Mouse (Mus musculus) embryonic facial prominence, embryonic 10.5 days (tissue): ENCODE results near the gene Rapgef1. TPM values are rescaled to one million over a fixed set of nuclear protein-coding genes. Genes with fewer than 3 reads are reported as not detected.
"Not testable (repeated sequence)": the region's sequence is repeated elsewhere in the genome, so short reads cannot be mapped to it uniquely, and the experiment has no call there.

Source experiments
- DNase-seq: peaks from one replicate; pipeline ENCODE4 v3.0.0-alpha.2; 2017; ENCODE audit warnings: low spot score
- H3K27ac ChIP-seq: fragments of 300-500 bp; sonication (generic); replicated peaks from 2 replicates; pipeline ENCODE4 v1.5.1; 2016; ENCODE audit warnings: mild to moderate bottlenecking
- H3K27me3 ChIP-seq: fragments of 300-500 bp; sonication (generic); replicated peaks from 2 replicates; pipeline ENCODE4 v1.6.1; 2016; ENCODE audit warnings: low read depth, mild to moderate bottlenecking; ENCODE audit not compliant: poor library complexity, severe bottlenecking
- H3K36me3 ChIP-seq: fragments of 300-500 bp; sonication (generic); replicated peaks from 2 replicates; pipeline ENCODE4 v1.6.1; 2016; ENCODE audit warnings: mild to moderate bottlenecking, moderate library complexity
- H3K4me1 ChIP-seq: fragments of 300-500 bp; sonication (generic); 2 replicates; pipeline ENCODE4 v1.6.1; 2016
- H3K4me3 ChIP-seq: fragments of 300-500 bp; sonication (generic); 2 replicates; pipeline ENCODE4 v1.5.1; 2016; ENCODE audit warnings: mild to moderate bottlenecking, moderate library complexity
- H3K9me3 ChIP-seq: fragments of 300-500 bp; sonication (generic); 2 replicates; pipeline ENCODE4 v1.6.1; 2016; ENCODE audit warnings: mild to moderate bottlenecking
- WGBS: fragments of 180-500 bp; shearing (Covaris S2); methylation state at CpG from one replicate; pipeline ENCODE4 v1.1.7; 2016; 5-methylcytosine and 5-hydroxymethylcytosine counted together
- polyA plus RNA-seq: library from polyadenylated mRNA; unstranded; fragments of >200 nt; fragmentation: Nextera tagmentation; extraction: Ambion mirVana; gene quantifications from 2 replicates; pipeline ENCODE4 v1.2.1, GENCODE M21; 2016

The Rapgef1 gene
- polyA plus RNA-seq, 1 experiment from 2014 or later = 17.3 TPM

- Histone ChIP-seq H3K36me3 (peaks cover 36% of the 10 kb centered on the region), H3K9me3 (no peaks in the 10 kb centered on the region), H3K4me1 (peaks cover 44% of the 10 kb centered on the region), H3K27ac (no peak overlapping the region), H3K27me3 (no peaks in the 10 kb centered on the region), H3K4me3 (no peak overlapping the region)
- no peak for DNase-seq
- 95% methylated on average over 8 of the region's 8 CpGs for WGBS
Observed at GRCm38 (mm10) chr2:29625573-29626200, 6.2 kb downstream of the Rapgef1 start.

- Histone ChIP-seq H3K27ac (no peak overlapping the region), H3K4me1 (peaks cover 34% of the 10 kb centered on the region), H3K4me3 (no peak overlapping the region), H3K27me3 (no peaks in the 10 kb centered on the region), H3K36me3 (peaks cover 45% of the 10 kb centered on the region), H3K9me3 (no peaks in the 10 kb centered on the region)
- 81% methylated on average over 3 of the region's 3 CpGs for WGBS
- no peak for DNase-seq
Observed at GRCm38 (mm10) chr2:29627337-29627736, 7.8 kb downstream of the Rapgef1 start.

- Histone ChIP-seq H3K27ac (no peak overlapping the region), H3K27me3 (no peaks in the 10 kb centered on the region)
- 72% methylated on average over 5 of the region's 5 CpGs for WGBS
Observed at GRCm38 (mm10) chr2:29628186-29628585, 8.7 kb downstream of the Rapgef1 start.

GRCm38 (mm10) chr2:29628763-29629181, 9.3 kb downstream of the Rapgef1 start:
- no peak overlapping the region for H3K4me3 ChIP-seq
- WGBS = 75% methylated on average over 5 of the region's 5 CpGs
- no peak for DNase-seq
- peaks cover 40% of the 10 kb centered on the region for H3K36me3 ChIP-seq
- peaks cover 34% of the 10 kb centered on the region for H3K4me1 ChIP-seq
- H3K27me3 ChIP-seq = no peaks in the 10 kb centered on the region
- no peak overlapping the region for H3K27ac ChIP-seq
- H3K9me3 ChIP-seq = no peaks in the 10 kb centered on the region

More at GRCm38 (mm10) chr2:29628186-29628585, 8.7 kb downstream of the Rapgef1 start:
- Histone ChIP-seq H3K9me3 (no peaks in the 10 kb centered on the region), H3K36me3 (peaks cover 45% of the 10 kb centered on the region), H3K4me3 (no peak overlapping the region), H3K4me1 (peaks cover 38% of the 10 kb centered on the region)
- no peak for DNase-seq

DNA sequence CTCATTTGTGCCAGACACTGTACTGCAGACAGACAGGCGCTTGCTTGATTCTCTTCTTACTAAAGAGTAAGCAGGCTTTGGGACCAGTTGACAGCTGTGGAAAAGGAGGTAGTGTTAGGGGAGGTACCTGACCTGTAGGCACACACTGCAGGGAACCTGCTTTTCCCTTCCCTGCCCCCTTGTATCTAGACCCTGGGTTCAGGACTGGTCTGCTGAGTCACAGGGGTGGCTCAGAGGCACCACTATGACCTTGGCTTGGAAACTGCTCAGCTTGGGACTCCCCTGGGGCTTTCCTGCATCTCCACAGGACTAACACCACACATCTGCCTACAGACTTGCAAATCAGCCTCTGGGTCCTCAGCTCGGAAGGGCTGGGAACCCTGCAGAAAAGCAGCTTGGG, 9.8 kb downstream of the Rapgef1 start:
- DNase-seq = no peak
- WGBS = 73% methylated on average over 2 of the region's 2 CpGs

GRCm38 (mm10) chr2:29630141-29630771, 10.7 kb downstream of the Rapgef1 start:
- H3K36me3 ChIP-seq = peaks cover 38% of the 10 kb centered on the region
- no peak overlapping the region for H3K4me3 ChIP-seq
- peaks cover 33% of the 10 kb centered on the region for H3K4me1 ChIP-seq
- no peak for DNase-seq
- H3K9me3 ChIP-seq = no peaks in the 10 kb centered on the region
- H3K27me3 ChIP-seq = no peaks in the 10 kb centered on the region
- no peak overlapping the region for H3K27ac ChIP-seq
- 87% methylated on average over 10 of the region's 10 CpGs for WGBS

More for the DNA sequence above, 9.8 kb downstream of the Rapgef1 start:
- peaks cover 34% of the 10 kb centered on the region for H3K4me1 ChIP-seq
- H3K27ac ChIP-seq = no peak overlapping the region
- H3K36me3 ChIP-seq = peaks cover 39% of the 10 kb centered on the region
- H3K4me3 ChIP-seq = no peak overlapping the region
- H3K27me3 ChIP-seq = no peaks in the 10 kb centered on the region
- no peaks in the 10 kb centered on the region for H3K9me3 ChIP-seq

DNA sequence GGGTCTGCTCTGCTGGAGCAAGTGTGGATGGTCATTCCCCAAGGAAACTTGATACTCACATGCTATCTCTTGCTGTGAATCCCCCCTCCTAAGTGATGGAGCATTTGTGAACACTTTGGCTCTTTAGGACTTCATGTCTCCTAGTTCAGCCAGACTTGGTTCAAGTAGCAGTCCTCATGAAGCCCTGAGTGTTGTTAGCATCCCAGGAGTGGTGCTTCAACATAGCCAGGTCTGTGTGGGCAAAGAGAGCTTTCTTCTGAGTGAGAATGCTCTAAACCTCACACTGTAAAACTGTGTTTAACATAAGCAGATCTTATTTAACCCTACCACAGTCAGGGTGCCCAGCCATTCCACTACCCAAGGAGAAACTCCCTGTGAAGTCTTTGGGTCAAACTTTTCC, 11.5 kb downstream of the Rapgef1 start:
- Histone ChIP-seq H3K9me3 (no peaks in the 10 kb centered on the region), H3K4me1 (peaks cover 35% of the 10 kb centered on the region)
- no peak for DNase-seq

GRCm38 (mm10) chr2:29631564-29632167, 12.1 kb downstream of the Rapgef1 start:
- Histone ChIP-seq H3K4me1 (peaks cover 35% of the 10 kb centered on the region), H3K36me3 (peaks cover 34% of the 10 kb centered on the region)
- H3K27me3 ChIP-seq, H3K9me3 ChIP-seq, H3K4me3 ChIP-seq, H3K27ac ChIP-seq, DNase-seq: not testable (repeated sequence)
- WGBS = 91% methylated on average over 12 of the region's 12 CpGs

More for the DNA sequence above, 11.5 kb downstream of the Rapgef1 start:
- Histone ChIP-seq H3K36me3 (peaks cover 34% of the 10 kb centered on the region), H3K27ac (no peak overlapping the region), H3K27me3 (no peaks in the 10 kb centered on the region), H3K4me3 (no peak overlapping the region)

DNA sequence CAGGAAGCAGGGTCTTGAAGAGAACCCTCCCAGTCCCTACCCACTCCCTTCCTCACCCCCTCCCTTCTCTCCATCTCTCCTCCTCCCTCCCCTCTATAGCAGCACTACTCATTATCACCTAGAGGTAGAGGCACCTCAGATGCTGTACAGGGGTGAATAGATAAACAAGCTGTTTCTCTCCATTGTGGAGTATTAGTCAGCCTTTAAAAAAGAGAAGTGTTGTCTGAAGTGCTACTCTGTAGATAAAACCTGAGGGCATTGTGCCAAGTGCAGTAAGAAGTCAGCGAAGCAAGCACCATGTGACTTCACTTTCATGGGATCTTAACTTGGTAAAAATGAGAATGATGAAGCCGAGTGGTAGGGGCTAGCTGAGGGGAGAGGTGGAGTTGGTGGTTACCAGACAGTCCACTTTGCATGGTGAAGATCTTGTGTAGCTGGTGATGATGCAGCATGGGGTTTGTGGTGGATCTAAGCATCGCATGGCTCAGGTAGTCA, 12.7 kb downstream of the Rapgef1 start:
- peaks cover 37% of the 10 kb centered on the region for H3K4me1 ChIP-seq

DNA sequence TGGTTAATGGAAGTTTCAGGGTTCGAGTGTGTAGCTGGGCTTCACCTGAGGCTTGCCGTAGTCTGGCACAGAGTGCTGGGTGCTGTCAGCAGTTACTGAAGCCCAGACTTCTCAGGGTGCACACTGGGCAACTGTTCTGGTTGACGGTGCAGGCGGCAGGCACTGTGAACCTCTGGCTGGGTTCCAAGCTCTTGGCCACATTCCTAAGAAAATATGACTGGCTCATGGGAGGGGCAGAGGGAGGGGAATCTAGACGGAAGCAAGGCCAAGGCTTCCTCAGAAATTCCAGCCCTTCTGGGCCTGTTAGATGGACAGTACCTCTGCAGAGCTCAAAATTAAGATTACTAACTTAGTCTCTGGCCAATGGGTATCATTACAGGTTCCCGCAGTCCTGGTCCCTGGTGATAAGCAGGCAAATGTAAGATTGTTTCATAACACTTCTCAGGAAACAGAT, 13.6 kb downstream of the Rapgef1 start:
- no peak overlapping the region for H3K4me3 ChIP-seq
- no peaks in the 10 kb centered on the region for H3K27me3 ChIP-seq
- DNase-seq = no peak
- H3K36me3 ChIP-seq = peaks cover 40% of the 10 kb centered on the region
- WGBS = 80% methylated on average over 6 of the region's 6 CpGs
- no peak overlapping the region for H3K27ac ChIP-seq
- no peaks in the 10 kb centered on the region for H3K9me3 ChIP-seq
- H3K4me1 ChIP-seq = peaks cover 39% of the 10 kb centered on the region

More for the DNA sequence above, 12.7 kb downstream of the Rapgef1 start:
- H3K4me3 ChIP-seq = no peak overlapping the region
- 93% methylated on average over 3 of the region's 3 CpGs for WGBS
- H3K36me3 ChIP-seq = peaks cover 34% of the 10 kb centered on the region
- DNase-seq = no peak
- H3K9me3 ChIP-seq = no peaks in the 10 kb centered on the region
- no peaks in the 10 kb centered on the region for H3K27me3 ChIP-seq
- H3K27ac ChIP-seq = no peak overlapping the region

DNA sequence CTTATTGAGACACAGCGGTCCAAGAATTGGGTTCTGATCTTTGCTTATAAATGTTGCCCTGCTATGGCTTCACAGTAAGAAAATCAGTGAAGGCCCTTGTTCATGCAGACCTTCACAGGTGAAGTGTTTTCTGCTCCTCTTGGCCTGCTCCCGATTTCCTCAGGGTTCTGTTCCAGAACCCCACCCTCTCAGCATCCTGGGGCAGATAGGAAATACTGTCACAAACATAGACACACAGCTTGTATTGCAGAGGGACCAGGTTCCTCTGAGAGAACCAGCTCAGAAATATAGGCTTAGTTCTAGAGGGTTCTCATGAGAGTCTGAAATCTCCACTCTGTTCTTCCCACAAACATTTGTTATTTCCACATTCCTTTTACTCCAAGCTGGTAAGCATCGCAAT, 14.3 kb downstream of the Rapgef1 start:
- 95% methylated on average over 3 of the region's 3 CpGs for WGBS
- Histone ChIP-seq H3K4me3 (no peak overlapping the region), H3K4me1 (peaks cover 32% of the 10 kb centered on the region), H3K36me3 (peaks cover 34% of the 10 kb centered on the region), H3K27me3 (no peaks in the 10 kb centered on the region), H3K9me3 (no peaks in the 10 kb centered on the region), H3K27ac (no peak overlapping the region)
- no peak for DNase-seq

GRCm38 (mm10) chr2:29634541-29634940, 15.0 kb downstream of the Rapgef1 start:
- Histone ChIP-seq H3K27me3 (no peaks in the 10 kb centered on the region), H3K4me1 (peaks cover 25% of the 10 kb centered on the region), H3K36me3 (peaks cover 27% of the 10 kb centered on the region), H3K9me3 (no peaks in the 10 kb centered on the region), H3K27ac (no peak overlapping the region), H3K4me3 (no peak overlapping the region)
- DNase-seq = no peak
- WGBS = 86% methylated on average over 5 of the region's 5 CpGs
